Mouse (Mus musculus) intestine, postnatal 0 days (tissue): ENCODE results near the gene Fam3a. TPM values are rescaled to one million over a fixed set of nuclear protein-coding genes. Genes with fewer than 3 reads are reported as not detected.
A peak's percentile ranks its signal among the peaks of the same experiment; 100 is the strongest.
"Not testable (repeated sequence)": the region's sequence is repeated elsewhere in the genome, so short reads cannot be mapped to it uniquely, and the experiment has no call there.

Experiments used
- ATAC-seq: fragments of 200-750 bp; cut with Nextera tagmentation; 2 replicates; pipeline ENCODE4 v1.8.0; 2017; ENCODE audit warnings: mild to moderate bottlenecking, moderate TSS enrichment, moderate library complexity
- H3K27ac ChIP-seq: fragments of 300-500 bp; sonication (generic); 2 replicates; pipeline ENCODE4 v1.5.1; 2014; ENCODE audit warnings: mild to moderate bottlenecking, low read depth, low read length, moderate library complexity
- H3K27me3 ChIP-seq: fragments of 300-500 bp; sonication (generic); replicated peaks from 2 replicates; pipeline ENCODE4 v1.6.1; 2014; ENCODE audit warnings: low read length, mixed read lengths; ENCODE audit not compliant: control insufficient read depth, insufficient read depth
- H3K36me3 ChIP-seq: fragments of 300-500 bp; sonication (generic); 2 replicates; pipeline ENCODE4 v1.6.1; 2014; ENCODE audit warnings: mild to moderate bottlenecking, moderate library complexity; ENCODE audit not compliant: control insufficient read depth, insufficient read depth
- H3K4me1 ChIP-seq: fragments of 300-500 bp; sonication (generic); replicated peaks from 2 replicates; pipeline ENCODE4 v1.6.1; 2014; ENCODE audit warnings: antibody characterized with exemption, low read length, mixed read lengths; ENCODE audit not compliant: control insufficient read depth, insufficient read depth
- H3K4me2 ChIP-seq: fragments of 300-500 bp; sonication (generic); replicated peaks from 2 replicates; pipeline ENCODE4 v1.6.1; 2014; ENCODE audit warnings: low read depth, mild to moderate bottlenecking, moderate library complexity
- H3K4me3 ChIP-seq: fragments of 300-500 bp; sonication (generic); 2 replicates; pipeline ENCODE4 v1.5.1; 2014; ENCODE audit warnings: low read depth, low read length
- H3K9ac ChIP-seq: fragments of 300-500 bp; sonication (generic); 2 replicates; pipeline ENCODE4 v1.6.1; 2014; ENCODE audit warnings: mild to moderate bottlenecking, low read depth, low read length
- H3K9me3 ChIP-seq: fragments of 300-500 bp; sonication (generic); 2 replicates; pipeline ENCODE4 v1.6.1; 2016; ENCODE audit warnings: mixed run types; ENCODE audit not compliant: control insufficient read depth
- CTCF ChIP-seq: sonication (generic); IDR thresholded peaks from 2 replicates; pipeline ENCODE4 v1.5.1; 2016; ENCODE audit warnings: low read depth, mild to moderate bottlenecking, control low read depth, antibody characterized with exemption, moderate library complexity
- WGBS: fragments of 180-500 bp; shearing (Covaris S2); extraction: QIAGEN DNeasy Blood & Tissue Kit; methylation state at CpG from one replicate; pipeline ENCODE4 v1.1.7; 2014; 5-methylcytosine and 5-hydroxymethylcytosine counted together
- polyA plus RNA-seq: library from polyadenylated mRNA; unstranded; fragments of >200 nt; fragmentation: Nextera tagmentation; extraction: Ambion mirVana; gene quantifications from 2 replicates; pipeline ENCODE4 v1.2.1, GENCODE M21; 2015

Fam3a gene
- polyA plus RNA-seq, 1 experiment from 2014 or later = 22.0 TPM

DNA sequence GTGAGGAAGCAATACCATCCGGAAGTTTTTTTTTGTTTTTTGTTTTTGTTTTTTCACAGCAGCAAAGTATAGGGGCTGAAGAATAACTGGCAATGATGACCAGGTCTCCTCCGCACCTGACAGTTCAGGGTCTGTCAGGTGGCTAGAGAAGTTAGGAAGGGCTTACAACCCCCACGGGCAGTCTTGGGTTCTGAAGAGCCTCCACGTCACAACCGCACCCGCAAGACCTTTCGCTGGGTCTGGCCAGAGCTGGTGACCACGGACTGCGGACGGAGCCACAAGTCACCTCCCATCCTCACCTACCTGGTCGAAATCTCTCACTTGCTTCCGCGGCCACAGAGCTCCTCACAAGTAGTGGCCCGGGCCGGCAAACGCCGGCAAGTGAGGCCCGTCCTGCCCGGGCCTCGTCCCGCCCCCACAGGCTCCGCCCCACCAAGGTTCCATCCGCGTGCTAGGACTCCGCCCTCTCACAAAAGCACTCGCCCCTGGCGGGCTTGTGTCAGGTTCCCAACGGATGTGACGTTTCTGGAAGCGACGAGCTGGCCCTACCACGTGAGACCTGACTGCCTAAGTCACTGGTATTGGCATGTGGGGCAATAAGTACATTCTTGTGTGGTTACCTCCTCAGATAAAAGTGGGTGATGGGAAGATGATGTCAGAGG is 20.1 kb downstream of the Fam3a start, which contains the start of the genes Ubl4a and Slc10a3:
TSS of gene Ubl4a (minus strand) at position 331 of the 662 bp plus-strand sequence.
TSS of gene Slc10a3 (minus strand) at position 462 of the 662 bp plus-strand sequence.
- Histone ChIP-seq H3K36me3 (no peaks in the 10 kb centered on the region), H3K4me2 (peak within 1 kb of the TSS; percentile 64), H3K27ac (peak within 1 kb of the TSS; percentile 50; the same call in 1 of the 2 replicates), H3K4me1 (no peaks in the 10 kb centered on the region), H3K4me3 (peak within 1 kb of the TSS; percentile 45), H3K9ac (peak within 1 kb of the TSS; percentile 45; the same call in 1 of the 2 replicates), H3K9me3 (no peaks in the 10 kb centered on the region), H3K27me3 (no peaks in the 10 kb centered on the region)
- ATAC-seq = peak; percentile 91
- 26% methylated on average over 32 of the region's 32 CpGs for WGBS
- TF ChIP-seq CTCF = no peak

GRCm38 (mm10) chrX:74368209-74368909 is 24.7 kb downstream of the Fam3a start:
- WGBS = 22% methylated on average over 45 of the region's 49 CpGs
- H3K36me3 ChIP-seq = no peaks in the 10 kb centered on the region

GRCm38 (mm10) chrX:74367512-74367911 is 25.6 kb downstream of the Fam3a start:
- peak overlapping the region; percentile 67 for H3K4me2 ChIP-seq
- TF ChIP-seq CTCF = no peak
- no peaks in the 10 kb centered on the region for H3K4me1 ChIP-seq
- peak overlapping the region; percentile 54 for H3K4me3 ChIP-seq
- no peaks in the 10 kb centered on the region for H3K9me3 ChIP-seq
- H3K36me3 ChIP-seq = no peaks in the 10 kb centered on the region
- H3K9ac ChIP-seq = peak overlapping the region; percentile 70; the same call in 1 of the 2 replicates
- H3K27ac ChIP-seq = no peak overlapping the region
- no peak for ATAC-seq
- 58% methylated on average over 10 of the region's 10 CpGs for WGBS
- H3K27me3 ChIP-seq = no peaks in the 10 kb centered on the region

More at GRCm38 (mm10) chrX:74368209-74368909, 24.7 kb downstream of the Fam3a start:
- H3K4me3 ChIP-seq = peak overlapping the region; percentile 54
- TF ChIP-seq CTCF = peak; percentile 51
- H3K9ac ChIP-seq = peak overlapping the region; percentile 70
- H3K4me2 ChIP-seq = peak overlapping the region; percentile 67
- no peaks in the 10 kb centered on the region for H3K4me1 ChIP-seq
- ATAC-seq = peak; percentile 84
- no peaks in the 10 kb centered on the region for H3K9me3 ChIP-seq
- H3K27me3 ChIP-seq = no peaks in the 10 kb centered on the region
- H3K27ac ChIP-seq = peak overlapping the region; percentile 62; the same call in 1 of the 2 replicates

GRCm38 (mm10) chrX:74359171-74359570 is 33.9 kb downstream of the Fam3a start:
- H3K4me1 ChIP-seq = no peaks in the 10 kb centered on the region
- no peaks in the 10 kb centered on the region for H3K27me3 ChIP-seq
- no peak overlapping the region for H3K9ac ChIP-seq
- H3K9me3 ChIP-seq = no peaks in the 10 kb centered on the region
- no peak overlapping the region for H3K4me3 ChIP-seq
- H3K27ac ChIP-seq = no peak overlapping the region
- TF ChIP-seq CTCF = no peak
- ATAC-seq = no peak
- H3K4me2 ChIP-seq = no peak overlapping the region
- no peaks in the 10 kb centered on the region for H3K36me3 ChIP-seq
- 42% methylated on average over 11 of the region's 11 CpGs for WGBS

DNA sequence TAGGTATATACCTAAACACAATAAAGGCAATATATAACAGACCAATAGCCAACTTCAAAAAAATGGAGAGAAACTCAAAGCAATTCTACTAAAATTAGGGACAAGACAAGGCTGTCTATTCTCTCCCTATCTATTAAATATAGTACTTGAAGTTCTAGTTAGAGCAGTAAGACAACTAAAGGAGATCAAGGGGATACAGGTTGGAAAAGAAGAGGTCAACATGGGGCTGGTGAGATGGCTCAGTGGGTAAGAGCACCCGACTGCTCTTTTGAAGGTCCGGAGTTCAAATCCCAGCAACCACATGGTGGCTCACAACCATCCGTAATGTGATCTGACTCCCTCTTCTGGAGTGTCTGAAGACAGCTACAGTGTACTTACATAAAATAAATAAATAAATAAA is 36.0 kb downstream of the Fam3a start:
- not testable (repeated sequence) for H3K36me3 ChIP-seq, H3K9ac ChIP-seq, H3K4me1 ChIP-seq, ATAC-seq, H3K9me3 ChIP-seq, H3K27me3 ChIP-seq, H3K4me3 ChIP-seq, H3K27ac ChIP-seq, H3K4me2 ChIP-seq
- WGBS = 85% methylated on average over 3 of the region's 3 CpGs

DNA sequence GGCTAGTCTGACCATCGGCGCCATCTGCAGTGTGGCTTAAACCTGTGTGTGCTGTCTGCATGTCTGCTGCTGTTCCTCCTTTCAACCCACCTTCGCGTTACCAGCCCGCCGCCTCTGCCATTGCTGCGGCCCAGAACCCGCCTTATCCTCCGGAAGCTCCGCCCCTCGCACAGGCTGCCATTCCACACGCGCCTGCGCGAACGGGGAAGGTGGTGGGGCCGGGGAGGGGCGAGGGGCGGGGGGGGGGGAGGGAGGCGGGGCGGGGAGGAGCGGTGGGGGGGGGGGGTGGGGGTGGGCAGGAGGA is 39.7 kb downstream of the Fam3a start, which contains the start of gene Lage3:
TSS of gene Lage3 (minus strand) at position 152 of the 304 bp plus-strand sequence.
- no peaks in the 10 kb centered on the region for H3K9me3 ChIP-seq
- no peaks in the 10 kb centered on the region for H3K36me3 ChIP-seq
- peak within 1 kb of the TSS; percentile 46 for H3K4me3 ChIP-seq
- H3K27ac ChIP-seq = no peak within 1 kb of the TSS
- TF ChIP-seq CTCF = no peak
- H3K27me3 ChIP-seq = no peaks in the 10 kb centered on the region
- peak within 1 kb of the TSS; percentile 57 for H3K4me2 ChIP-seq
- no peaks in the 10 kb centered on the region for H3K4me1 ChIP-seq
- ATAC-seq = no peak
- WGBS = 17% methylated on average over 11 of the region's 22 CpGs
- peak within 1 kb of the TSS; percentile 45; the same call in 1 of the 2 replicates for H3K9ac ChIP-seq
